Comparison of ENCODE assay signal across 15 mouse cellular contexts in the genomic region with DNA sequence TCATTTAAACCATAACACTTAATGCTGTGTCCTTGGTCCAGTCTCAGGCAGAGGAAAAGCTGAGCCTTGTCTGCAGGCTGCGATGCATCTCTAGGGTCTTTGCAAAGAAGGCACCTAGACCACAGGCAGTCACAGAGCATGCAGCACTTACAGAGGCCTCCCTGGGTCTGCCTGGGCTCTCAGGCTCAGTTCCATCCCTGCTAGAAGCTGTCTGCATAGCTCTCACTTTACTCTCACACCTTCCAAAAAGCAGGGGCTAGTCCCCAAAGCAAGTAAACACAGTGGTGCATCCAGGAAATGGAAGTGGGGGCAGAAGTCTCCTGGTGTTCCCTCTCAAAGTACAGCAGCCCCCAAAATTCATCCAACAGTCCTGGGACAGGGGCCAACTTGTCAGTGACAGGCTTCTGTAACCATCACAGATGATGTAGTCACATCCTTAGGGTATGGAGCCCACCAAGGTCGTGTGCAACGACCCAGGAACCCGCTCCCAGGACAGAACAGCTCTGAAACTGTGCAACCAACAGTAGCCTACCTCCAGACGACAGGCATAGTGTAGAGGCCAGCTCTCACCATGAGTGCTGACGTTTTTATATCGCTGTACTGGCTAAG.
"Had no signal": no experiment of that assay in that cellular context is flagged by ENCODE, and none has a peak within 500 bp of the region (broad histone marks: within the 10 kb centered on the region; RNA-seq: fewer than 3 reads in every experiment).

No protein-coding gene starts in this region.

- H3K27me3 ChIP-seq: limb, embryonic 13.5 days; midbrain, embryonic 12.5 days; neural tube, embryonic 13.5 days had no signal

- DNase-seq: kidney, adult 8-10 months; kidney, postnatal 4 days; retina, postnatal 1 day; right cerebral cortex, postnatal 4 days; spleen, adult 18-20 months; thymus, postnatal 36 days had no signal

- ATAC-seq: inflammation-experienced regulatory T-cells, adult 6 months; intestine, postnatal 0 days; midbrain, embryonic 16.5 days had no signal

- H3K9me3 ChIP-seq: limb, embryonic 13.5 days; midbrain, embryonic 12.5 days; neural tube, embryonic 13.5 days had no signal

- H3K4me2 ChIP-seq: limb, embryonic 13.5 days; midbrain, embryonic 12.5 days; neural tube, embryonic 13.5 days had no signal

- H3K36me3 ChIP-seq: limb, embryonic 13.5 days; midbrain, embryonic 12.5 days; neural tube, embryonic 13.5 days had no signal

- H3K27ac ChIP-seq: kidney, postnatal 0 days; layer of hippocampus, adult 2 months; limb, embryonic 13.5 days; liver, embryonic 14.5 days; midbrain, embryonic 12.5 days; neural tube, embryonic 13.5 days had no signal

- H3K9ac ChIP-seq: limb, embryonic 13.5 days; liver, embryonic 14.5 days; midbrain, embryonic 12.5 days; neural tube, embryonic 13.5 days had no signal

- H3K4me3 ChIP-seq: layer of hippocampus, adult 2 months; limb, embryonic 13.5 days; midbrain, embryonic 12.5 days; neural tube, embryonic 13.5 days had no signal
